In genomic region chr13:47916456-47916855, GRCm38 (mm10) we compare ENCODE assay signal across 8 mouse cellular contexts.
DNase-seq lines count a peak whose midpoint lies in the region; ATAC-seq and TF ChIP-seq lines count a peak whose summit lies in the region.
"Had no signal": no experiment of that assay in that cellular context is flagged by ENCODE, and none has a peak within 500 bp of the region (broad histone marks: within the 10 kb centered on the region; RNA-seq: fewer than 3 reads in every experiment).

No protein-coding gene starts in this region.

- no peaks in the 10 kb centered on the region for H3K27me3 ChIP-seq in hindbrain, postnatal 0 days (ENCODE audit: insufficient read depth, low read length)
- no peaks in the 10 kb centered on the region for H3K27me3 ChIP-seq in hindbrain, embryonic 12.5 days
- H3K27me3 ChIP-seq: limb, embryonic 15.5 days had no signal

- no peak overlapping the region for H3K9ac ChIP-seq in hindbrain, postnatal 0 days (replicated peaks; ENCODE audit: low read length)
- no peak overlapping the region for H3K9ac ChIP-seq in hindbrain, embryonic 12.5 days
- H3K9ac ChIP-seq: limb, embryonic 15.5 days had no signal

- H3K4me2 ChIP-seq in hindbrain, postnatal 0 days (ENCODE audit: low read depth, low read length) = no peak overlapping the region
- H3K4me2 ChIP-seq in hindbrain, embryonic 12.5 days (replicated peaks) = no peak overlapping the region
- H3K4me2 ChIP-seq: limb, embryonic 15.5 days had no signal

- DNase-seq in hindbrain, postnatal 0 days (ENCODE audit: low spot score) = peak; percentile 93
- peak; percentile 8 for DNase-seq in cerebellum, adult 8-10 months
- peak; percentile 55 for DNase-seq in gastrocnemius, postnatal 10 days
- DNase-seq in right cerebral cortex, adult 18-20 months = peak; percentile 66
- DNase-seq in retina, postnatal 1 day = no peak
- DNase-seq in embryo, embryonic 10.5 days (ENCODE audit: low spot score) = no peak

- no peak for TF ChIP-seq CTCF in hindbrain, postnatal 0 days (IDR thresholded peaks at IDR 0.05; ENCODE audit: low read depth)

- ATAC-seq in hindbrain, postnatal 0 days = peak; percentile 70
- no peak for ATAC-seq in hindbrain, embryonic 12.5 days (ENCODE audit: low FRiP score)

- H3K9me3 ChIP-seq in hindbrain, postnatal 0 days (ENCODE audit: low read length) = no peaks in the 10 kb centered on the region
- 0 out of 2 replicates have a peak, but pooled peaks cover 4% of the 10 kb centered on the region for H3K9me3 ChIP-seq in hindbrain, embryonic 12.5 days (replicated peaks)
- H3K9me3 ChIP-seq: limb, embryonic 15.5 days had no signal

- WGBS in hindbrain, postnatal 0 days = 31% methylated on average over 8 of the region's 8 CpGs
- WGBS in hindbrain, embryonic 12.5 days = 80% methylated on average over 8 of the region's 8 CpGs

- H3K4me3 ChIP-seq in hindbrain, postnatal 0 days (ENCODE audit: low read length) = no peak overlapping the region
- H3K4me3 ChIP-seq in hindbrain, embryonic 12.5 days = no peak overlapping the region
- H3K4me3 ChIP-seq: limb, embryonic 15.5 days had no signal

- no peak overlapping the region for H3K27ac ChIP-seq in hindbrain, postnatal 0 days
- H3K27ac ChIP-seq in hindbrain, embryonic 12.5 days = no peak overlapping the region
- H3K27ac ChIP-seq: limb, embryonic 15.5 days had no signal

- no peaks in the 10 kb centered on the region for H3K36me3 ChIP-seq in hindbrain, postnatal 0 days (ENCODE audit: insufficient read depth, low read length)
- no peaks in the 10 kb centered on the region for H3K36me3 ChIP-seq in hindbrain, embryonic 12.5 days
- H3K36me3 ChIP-seq: limb, embryonic 15.5 days had no signal

- H3K4me1 ChIP-seq in hindbrain, postnatal 0 days (ENCODE audit: insufficient read depth, low read length) = no peaks in the 10 kb centered on the region
- H3K4me1 ChIP-seq in hindbrain, embryonic 12.5 days = no peaks in the 10 kb centered on the region
- H3K4me1 ChIP-seq: limb, embryonic 15.5 days had no signal

Comparison
In these comparisons a context has a peak if more than half of its experiments do, and no peak if none do; other contexts are left out.
1. DNase-seq: peak in hindbrain, postnatal 0 days (single experiment), cerebellum, adult 8-10 months (single experiment), gastrocnemius, postnatal 10 days (single experiment) and right cerebral cortex, adult 18-20 months (single experiment); none in retina, postnatal 1 day (single experiment) and embryo, embryonic 10.5 days (single experiment).